Mouse (Mus musculus): ENCODE data around the gene Tmem161a. TPM values are rescaled to one million over a fixed set of nuclear protein-coding genes. Genes with fewer than 3 reads are reported as not detected.
"Not testable (repeated sequence)": the region's sequence is repeated elsewhere in the genome, so short reads cannot be mapped to it uniquely, and the experiment has no call there.

Tmem161a gene
- polyA plus RNA-seq, 1 experiment from 2014 or later, result 62.0 TPM

DNA sequence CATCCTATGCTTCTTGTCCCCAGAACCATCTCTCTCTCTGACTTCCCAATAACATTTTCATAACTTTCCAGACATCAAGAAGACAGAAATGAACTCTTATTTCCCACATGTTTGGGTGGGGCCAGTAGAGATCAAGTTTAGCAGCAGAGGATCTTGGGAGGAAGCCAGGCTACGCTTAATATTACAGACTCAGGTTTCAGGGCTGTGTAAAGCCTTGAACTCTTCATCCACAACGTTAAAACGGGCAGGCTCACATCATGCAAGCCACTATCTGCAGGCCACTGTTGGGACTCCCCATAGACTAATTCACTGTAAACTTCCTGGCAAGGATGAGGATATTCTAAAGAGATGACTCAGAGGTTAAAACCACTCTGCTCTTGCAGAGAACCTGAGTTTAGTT, 42.3 kb downstream of the Tmem161a start:
- no peak for ATAC-seq (replicated peaks)
- Histone ChIP-seq H3K4me2 (no peak overlapping the region), H3K9me3 (no peaks in the 10 kb centered on the region), H3K27me3 (replicated peaks) (peaks cover 12% of the 10 kb centered on the region), H3K4me3 (no peak overlapping the region), H3K27ac (no peak overlapping the region), H3K36me3 (replicated peaks) (no peaks in the 10 kb centered on the region), H3K4me1 (peaks cover 23% of the 10 kb centered on the region), H3K9ac (no peak overlapping the region)
- 75% methylated on average over 3 of the region's 3 CpGs for WGBS

DNA sequence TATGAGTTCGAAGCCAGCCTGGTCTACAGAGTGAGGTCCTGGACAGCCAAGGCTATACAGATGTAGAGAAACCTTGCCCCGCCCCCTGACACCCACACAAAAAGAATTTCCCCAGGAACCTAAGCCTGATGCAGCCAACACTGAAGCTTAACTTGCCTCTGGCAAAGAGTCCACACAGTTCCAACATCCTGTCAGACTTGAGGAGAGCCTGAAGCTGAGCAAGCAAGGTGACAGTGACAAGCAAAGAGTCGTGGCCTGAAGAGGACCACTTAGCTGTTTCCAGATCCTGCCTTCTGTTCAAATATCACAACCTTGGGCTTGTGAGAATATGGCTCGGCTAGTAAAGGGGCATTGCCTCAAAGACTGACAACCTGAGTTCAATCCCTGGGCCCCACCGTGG, 42.9 kb downstream of the Tmem161a start:
- no peak overlapping the region for H3K9ac ChIP-seq
- H3K9me3 ChIP-seq, result no peaks in the 10 kb centered on the region
- no peak for ATAC-seq (replicated peaks)
- 78% methylated on average over 5 of the region's 5 CpGs for WGBS
- no peak overlapping the region for H3K4me3 ChIP-seq
- H3K4me2 ChIP-seq, result no peak overlapping the region
- no peaks in the 10 kb centered on the region for H3K36me3 ChIP-seq (replicated peaks)
- no peak overlapping the region for H3K27ac ChIP-seq
- peaks cover 22% of the 10 kb centered on the region for H3K4me1 ChIP-seq
- peaks cover 11% of the 10 kb centered on the region for H3K27me3 ChIP-seq (replicated peaks)

DNA sequence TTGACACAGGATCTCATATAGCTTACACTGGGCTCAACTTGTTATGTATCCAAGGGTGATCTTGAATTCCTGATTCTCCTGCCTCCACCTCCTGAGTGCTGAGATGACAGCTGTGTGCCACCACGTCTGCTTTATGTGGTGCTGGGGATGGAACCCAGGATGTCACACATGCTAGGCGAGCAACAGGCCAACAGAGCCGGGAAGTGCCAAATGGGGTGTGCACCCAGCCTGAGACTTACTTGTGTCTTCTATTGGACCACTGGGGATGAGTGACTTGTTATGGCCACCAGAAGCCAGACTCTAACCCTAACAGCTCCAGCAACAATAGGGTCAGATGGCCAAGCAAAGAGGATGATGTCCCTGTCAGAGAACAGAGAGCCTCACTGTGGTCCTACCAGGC, 44.0 kb downstream of the Tmem161a start:
- not testable (repeated sequence) for H3K27ac ChIP-seq; H3K9me3 ChIP-seq; H3K36me3 ChIP-seq (replicated peaks); H3K27me3 ChIP-seq (replicated peaks); H3K4me3 ChIP-seq; H3K4me2 ChIP-seq; ATAC-seq (replicated peaks); H3K9ac ChIP-seq
- 71% methylated on average over 3 of the region's 3 CpGs for WGBS
- H3K4me1 ChIP-seq, result peaks cover 11% of the 10 kb centered on the region

DNA sequence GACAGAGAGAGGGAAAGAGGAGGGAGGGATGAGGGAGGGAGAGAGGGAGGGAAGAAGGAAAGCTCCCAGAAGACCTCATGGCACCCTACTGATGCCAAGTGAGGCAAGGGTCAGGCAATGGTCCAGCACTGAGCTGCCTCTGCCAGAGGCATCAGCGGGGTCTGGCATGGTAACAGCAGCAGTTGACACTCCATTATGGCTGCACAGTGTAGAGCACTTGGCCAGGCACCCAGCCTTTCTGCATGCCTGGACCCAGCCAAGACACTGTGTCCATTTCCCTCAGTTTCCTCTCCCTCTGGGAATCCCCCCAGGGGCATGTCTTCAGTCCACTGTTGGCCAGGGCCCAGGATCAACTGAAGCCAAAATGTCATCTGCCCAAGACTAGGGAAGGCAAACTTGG, 44.4 kb downstream of the Tmem161a start:
- no peak overlapping the region for H3K4me2 ChIP-seq
- no peak overlapping the region for H3K9ac ChIP-seq
- H3K27me3 ChIP-seq (replicated peaks), result no peaks in the 10 kb centered on the region
- peaks cover 7% of the 10 kb centered on the region for H3K4me1 ChIP-seq
- no peak for ATAC-seq (replicated peaks)
- no peak overlapping the region for H3K4me3 ChIP-seq
- no peaks in the 10 kb centered on the region for H3K9me3 ChIP-seq
- H3K36me3 ChIP-seq (replicated peaks), result peaks cover 4% of the 10 kb centered on the region; the same call in 1 of the 2 replicates
- WGBS, result 57% methylated on average over 1 of the region's 1 CpGs
- no peak overlapping the region for H3K27ac ChIP-seq

DNA sequence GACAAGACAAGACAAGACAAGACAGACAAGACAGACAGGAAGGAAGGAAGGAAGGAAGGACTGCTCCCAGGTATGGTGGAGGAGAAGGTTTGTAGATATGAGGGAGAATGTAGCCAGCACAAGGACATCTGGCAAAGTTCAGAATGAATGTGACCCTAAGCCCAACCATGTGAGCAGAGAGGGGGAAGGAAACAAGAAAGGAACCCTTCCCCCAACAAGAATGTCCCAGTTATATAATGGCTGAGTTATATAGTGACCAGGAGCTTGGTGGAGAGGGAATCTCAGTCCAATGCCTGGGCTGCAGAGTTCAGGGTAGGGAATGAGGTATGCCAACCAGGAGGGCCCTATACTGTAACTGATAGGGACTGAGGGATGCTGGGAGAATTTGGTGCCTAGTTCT, 45.3 kb downstream of the Tmem161a start:
- Histone ChIP-seq H3K27ac (no peak overlapping the region), H3K4me1 (peaks cover 5% of the 10 kb centered on the region), H3K4me3 (no peak overlapping the region), H3K4me2 (no peak overlapping the region), H3K36me3 (replicated peaks) (peaks cover 12% of the 10 kb centered on the region), H3K9me3 (no peaks in the 10 kb centered on the region), H3K27me3 (replicated peaks) (no peaks in the 10 kb centered on the region), H3K9ac (no peak overlapping the region)
- no peak for ATAC-seq (replicated peaks)

DNA sequence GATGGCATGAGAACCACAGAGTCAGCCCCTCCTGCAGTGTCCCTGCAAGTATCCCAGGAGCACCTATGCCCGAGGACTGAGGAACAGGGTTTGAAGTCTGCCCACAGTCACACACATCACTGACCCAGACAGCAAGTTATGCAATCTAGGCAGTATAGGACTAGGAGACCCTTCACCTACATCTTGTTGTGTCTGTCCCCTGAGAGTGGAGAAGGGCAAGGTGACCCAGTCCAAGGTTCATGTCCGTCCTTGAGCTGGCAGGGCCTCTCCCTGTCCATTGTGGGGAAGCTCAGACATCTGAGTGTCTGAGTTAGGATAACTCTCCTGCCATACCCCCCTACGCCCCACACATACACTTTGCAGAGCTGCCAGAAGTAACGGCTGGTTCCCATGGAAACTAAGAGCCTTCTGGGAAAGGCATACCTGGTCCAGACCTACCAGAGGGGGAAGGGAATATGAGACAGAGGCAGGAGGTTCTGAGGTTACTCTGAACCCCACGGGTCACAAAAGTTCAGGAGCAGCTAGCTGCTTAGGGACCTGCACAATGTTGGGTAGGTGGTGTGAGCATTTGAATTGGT, 47.0 kb downstream of the Tmem161a start:
- ATAC-seq (replicated peaks), result peak; percentile 44; the same call in 1 of the 2 replicates
- H3K9me3 ChIP-seq, result no peaks in the 10 kb centered on the region
- H3K4me3 ChIP-seq, result no peak overlapping the region
- H3K4me2 ChIP-seq, result no peak overlapping the region
- WGBS, result 58% methylated on average over 5 of the region's 5 CpGs
- H3K36me3 ChIP-seq (replicated peaks), result peaks cover 28% of the 10 kb centered on the region
- H3K27ac ChIP-seq, result no peak overlapping the region
- H3K9ac ChIP-seq, result no peak overlapping the region
- no peaks in the 10 kb centered on the region for H3K27me3 ChIP-seq (replicated peaks)
- H3K4me1 ChIP-seq, result no peaks in the 10 kb centered on the region

DNA sequence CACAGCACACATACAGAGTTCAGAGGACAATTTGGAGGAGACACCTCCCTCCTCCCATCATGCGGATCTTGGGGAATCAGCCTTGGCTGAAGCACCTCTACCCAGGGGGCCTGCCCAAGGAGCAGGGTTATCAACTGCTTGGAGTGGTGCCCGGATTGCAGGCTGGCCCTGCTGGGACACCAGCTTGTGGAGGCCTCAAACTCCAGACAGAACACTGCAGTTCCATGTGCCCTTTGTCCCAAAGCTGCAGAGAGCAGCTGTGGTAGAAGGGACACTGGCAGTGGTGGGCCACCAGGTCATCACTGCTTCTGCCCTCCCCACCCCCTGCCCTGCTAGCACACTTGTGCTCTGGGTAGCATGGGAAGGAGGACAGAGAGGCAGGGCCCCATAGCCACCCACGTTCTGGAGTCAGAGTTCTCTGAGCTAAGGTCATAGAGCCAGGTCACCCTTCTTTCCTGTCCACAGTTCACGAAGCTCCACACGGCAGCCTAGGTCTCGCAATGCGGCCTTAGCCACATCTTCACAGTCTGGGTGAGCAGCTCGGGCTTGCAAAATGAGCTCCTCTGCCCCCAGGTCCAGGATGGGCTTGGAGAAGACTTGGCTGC, 48.2 kb downstream of the Tmem161a start:
- Histone ChIP-seq H3K36me3 (replicated peaks) (peaks cover 40% of the 10 kb centered on the region), H3K4me1 (no peaks in the 10 kb centered on the region), H3K27me3 (replicated peaks) (no peaks in the 10 kb centered on the region), H3K4me3 (no peak overlapping the region), H3K9ac (no peak overlapping the region), H3K9me3 (no peaks in the 10 kb centered on the region), H3K4me2 (no peak overlapping the region), H3K27ac (no peak overlapping the region)
- no peak for ATAC-seq (replicated peaks)
- WGBS, result 73% methylated on average over 8 of the region's 8 CpGs

DNA sequence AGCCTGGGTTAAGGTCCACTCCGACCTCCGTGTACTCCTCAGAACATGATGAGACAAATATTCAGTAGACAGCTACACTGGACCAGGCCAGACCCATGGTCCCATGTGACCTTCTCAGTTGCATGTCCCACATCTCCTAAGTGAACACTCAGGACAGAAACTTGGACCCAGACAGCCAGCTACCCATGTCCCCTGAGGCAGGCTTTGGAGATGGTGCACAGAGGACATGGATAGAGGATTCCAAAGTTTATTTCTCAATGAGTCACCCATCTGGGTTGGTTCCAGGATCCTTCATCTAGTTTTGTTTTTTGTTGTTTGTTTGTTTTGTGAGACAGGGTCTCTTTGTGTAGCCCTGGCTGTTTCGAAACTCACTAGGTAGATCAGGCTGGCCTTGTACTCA, 48.8 kb downstream of the Tmem161a start:
- H3K4me2 ChIP-seq, result no peak overlapping the region
- no peaks in the 10 kb centered on the region for H3K9me3 ChIP-seq
- ATAC-seq (replicated peaks), result no peak
- H3K4me1 ChIP-seq, result no peaks in the 10 kb centered on the region
- no peak overlapping the region for H3K4me3 ChIP-seq
- peaks cover 43% of the 10 kb centered on the region for H3K36me3 ChIP-seq (replicated peaks)
- WGBS, result 96% methylated on average over 3 of the region's 3 CpGs
- H3K9ac ChIP-seq, result no peak overlapping the region
- H3K27me3 ChIP-seq (replicated peaks), result no peaks in the 10 kb centered on the region
- H3K27ac ChIP-seq, result no peak overlapping the region

DNA sequence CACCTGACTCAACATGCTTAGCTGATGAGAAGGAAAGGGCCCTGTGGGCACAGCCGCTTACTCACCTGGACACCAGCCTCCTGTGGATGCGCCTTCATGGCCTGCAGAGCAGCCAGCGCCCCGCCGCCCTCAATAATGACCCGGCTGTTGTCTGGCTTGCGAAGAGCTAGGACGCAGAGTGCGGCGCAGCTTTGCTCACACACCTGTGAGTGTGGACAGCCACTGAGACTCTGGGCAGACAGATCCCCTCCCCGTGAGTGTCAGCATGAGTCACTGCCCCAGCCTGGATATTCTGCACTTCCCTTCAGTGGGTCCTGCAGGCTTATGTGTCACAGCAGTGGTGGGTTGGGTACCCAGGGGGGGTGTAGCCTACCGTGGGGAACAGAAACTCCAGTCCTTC, 49.9 kb downstream of the Tmem161a start:
- peaks cover 43% of the 10 kb centered on the region for H3K36me3 ChIP-seq (replicated peaks)
- 94% methylated on average over 12 of the region's 12 CpGs for WGBS

DNA sequence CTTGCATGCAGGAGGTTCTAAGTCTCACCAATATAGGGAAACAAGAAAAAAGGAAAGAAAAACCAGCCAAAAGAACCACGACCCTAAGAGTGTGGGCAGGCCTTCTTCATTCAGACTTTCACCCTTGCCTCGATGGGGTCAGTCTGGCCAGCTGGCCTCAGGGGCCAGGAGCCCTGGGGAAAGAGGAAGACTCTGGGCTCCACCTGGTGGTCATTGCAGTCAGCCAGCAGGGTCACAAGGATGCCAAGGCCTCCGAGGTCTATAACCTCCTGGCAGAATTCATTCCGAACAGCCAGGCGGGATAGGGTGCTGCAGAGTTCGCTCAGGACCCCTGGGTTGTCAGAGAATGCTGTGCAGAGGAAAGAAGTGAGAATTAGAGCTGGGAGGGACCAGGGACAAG, 51.2 kb downstream of the Tmem161a start:
- H3K4me2 ChIP-seq, result no peak overlapping the region
- H3K9me3 ChIP-seq, result no peaks in the 10 kb centered on the region
- H3K4me1 ChIP-seq, result no peaks in the 10 kb centered on the region
- no peak for ATAC-seq (replicated peaks)
- H3K36me3 ChIP-seq (replicated peaks), result peaks cover 43% of the 10 kb centered on the region
- H3K27ac ChIP-seq, result no peak overlapping the region
- H3K9ac ChIP-seq, result no peak overlapping the region
- no peaks in the 10 kb centered on the region for H3K27me3 ChIP-seq (replicated peaks)
- 44% methylated on average over 6 of the region's 6 CpGs for WGBS
- H3K4me3 ChIP-seq, result no peak overlapping the region

More for the DNA sequence above, 49.9 kb downstream of the Tmem161a start:
- Histone ChIP-seq H3K9me3 (no peaks in the 10 kb centered on the region), H3K27ac (no peak overlapping the region), H3K4me3 (no peak overlapping the region), H3K4me1 (no peaks in the 10 kb centered on the region), H3K9ac (no peak overlapping the region), H3K4me2 (no peak overlapping the region), H3K27me3 (replicated peaks) (no peaks in the 10 kb centered on the region)
- no peak for ATAC-seq (replicated peaks)

DNA sequence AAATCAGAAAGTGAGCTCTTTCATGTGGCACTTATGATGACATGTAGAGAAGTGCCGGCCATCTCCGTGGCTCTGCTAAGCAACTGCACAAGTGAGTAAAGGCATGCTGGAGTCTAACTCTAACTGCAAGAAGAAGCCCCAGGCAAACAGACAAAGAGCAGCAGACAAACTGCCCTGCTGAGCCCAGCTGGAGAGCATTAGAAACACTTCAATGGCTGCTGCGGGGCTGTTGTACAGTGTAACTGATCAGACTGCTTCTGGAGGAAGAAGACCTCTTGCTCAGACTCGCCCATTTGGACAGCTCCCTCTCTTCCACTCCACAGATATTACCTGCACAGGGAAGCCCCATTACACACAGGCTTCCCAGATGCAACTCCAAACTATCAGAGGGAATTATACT, 55.8 kb downstream of the Tmem161a start:
- Histone ChIP-seq H3K4me1 (peaks cover 13% of the 10 kb centered on the region), H3K4me2 (no peak overlapping the region), H3K9me3 (no peaks in the 10 kb centered on the region), H3K27ac (no peak overlapping the region), H3K27me3 (replicated peaks) (no peaks in the 10 kb centered on the region), H3K4me3 (no peak overlapping the region), H3K36me3 (replicated peaks) (peaks cover 48% of the 10 kb centered on the region), H3K9ac (no peak overlapping the region)
- ATAC-seq (replicated peaks), result no peak
- 21% methylated on average over 4 of the region's 4 CpGs for WGBS

DNA sequence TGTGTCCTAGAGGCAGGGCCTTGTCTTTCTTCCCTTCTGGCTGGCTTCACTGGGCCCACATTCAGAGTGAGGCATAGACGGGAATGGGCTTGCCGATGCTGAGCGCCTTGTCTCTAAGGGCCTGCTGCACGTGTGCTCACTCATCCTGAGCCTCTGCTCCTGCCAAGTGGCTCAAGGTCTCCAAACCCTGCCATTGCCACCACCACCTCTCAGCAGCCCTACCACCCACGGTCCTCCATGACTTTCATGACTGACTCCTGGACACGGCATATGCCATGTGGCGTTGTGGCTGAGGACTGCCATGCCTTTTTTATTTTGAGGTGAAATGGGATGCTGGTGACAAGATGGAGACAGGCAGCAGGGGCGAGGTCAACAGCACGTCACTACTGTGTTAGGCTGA, 58.7 kb downstream of the Tmem161a start:
- H3K4me3 ChIP-seq, result no peak overlapping the region
- no peaks in the 10 kb centered on the region for H3K27me3 ChIP-seq (replicated peaks)
- H3K4me2 ChIP-seq, result no peak overlapping the region
- no peak for ATAC-seq (replicated peaks)
- no peak overlapping the region for H3K9ac ChIP-seq
- 90% methylated on average over 9 of the region's 9 CpGs for WGBS
- peaks cover 23% of the 10 kb centered on the region for H3K36me3 ChIP-seq (replicated peaks)
- H3K4me1 ChIP-seq, result peaks cover 28% of the 10 kb centered on the region
- no peak overlapping the region for H3K27ac ChIP-seq
- no peaks in the 10 kb centered on the region for H3K9me3 ChIP-seq
